Mouse (Mus musculus) E14TG2a.4 (cell line): ENCODE results near the gene Galnt12.

ENCODE experiments used
- CTCF ChIP-seq: conservative IDR thresholded peaks from 2 replicates; pipeline ENCODE4 v1.5.1; 2014; ENCODE audit warnings: low read length
- POU5F1 ChIP-seq: IDR thresholded peaks from 2 replicates; pipeline ENCODE4 v1.6.1; 2014; ENCODE audit warnings: low read length, borderline replicate concordance

GRCm38 (mm10) chr4:47092387-47093021, 795 bp downstream of the Galnt12 start:
- TF ChIP-seq CTCF (no peak), POU5F1 (no peak)
